Mouse (Mus musculus): ENCODE measurements at regions not wholly inside any gene's neighbourhood (a gene's known extent, or its start where the extent isn't known, plus 50 kb on each side); places are given as distances from the start of the nearest gene placed in this dataset.

DNA sequence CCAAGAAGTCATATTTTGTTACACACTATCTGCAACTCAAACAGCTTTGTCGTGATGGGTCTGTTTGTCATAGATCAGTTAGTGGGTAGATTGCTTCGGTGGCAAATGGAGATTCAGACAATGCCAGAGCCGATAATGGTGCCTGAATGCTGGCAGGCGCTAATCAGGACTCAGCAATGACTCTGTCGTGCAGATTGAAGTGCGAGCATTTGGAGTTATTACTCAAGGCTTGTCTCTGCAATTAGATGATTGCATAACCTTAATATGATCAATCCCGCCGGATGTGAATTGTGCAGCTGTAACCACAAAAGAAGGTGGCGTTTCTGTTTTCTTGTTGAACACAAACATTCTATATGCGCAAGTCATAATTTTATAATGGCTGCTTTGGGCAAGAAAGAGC lies 88.8 kb upstream of the Mafb start:
- Histone ChIP-seq H3K4me1 (peaks cover 18% of the 10 kb centered on the region), H3K36me3 (no peaks in the 10 kb centered on the region), H3K9me3 (no peaks in the 10 kb centered on the region), H3K4me3 (no peak overlapping the region), H3K4me2 (replicated peaks) (no peak overlapping the region), H3K9ac (replicated peaks) (no peak overlapping the region), H3K27me3 (no peaks in the 10 kb centered on the region), H3K27ac (replicated peaks) (no peak overlapping the region)
- 86% methylated on average over 10 of the region's 10 CpGs for WGBS
- no peak for ATAC-seq (ENCODE audit: low FRiP score, low read depth)

DNA sequence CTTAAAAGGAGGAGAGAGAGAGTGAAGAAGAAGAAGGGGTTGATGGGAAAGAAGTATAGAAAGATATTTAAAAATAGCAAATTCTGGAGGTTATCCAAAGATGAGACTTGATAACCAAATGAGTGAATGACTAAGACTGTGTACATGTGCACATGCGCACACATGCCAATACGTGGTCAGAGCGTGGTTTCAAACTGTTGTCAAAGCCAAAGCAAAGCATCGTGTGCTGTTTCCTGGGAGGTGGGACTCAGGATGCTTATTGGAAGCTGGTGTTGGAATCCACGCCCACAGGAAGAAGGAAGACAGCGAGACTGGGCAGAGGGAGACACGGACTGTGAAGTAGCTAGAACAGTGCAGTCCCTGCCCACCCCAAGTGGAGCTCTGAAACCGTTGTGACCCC lies 89.8 kb upstream of the Mafb start:
- no peak for ATAC-seq (ENCODE audit: low FRiP score, low read depth)
- H3K36me3 ChIP-seq: no peaks in the 10 kb centered on the region
- WGBS: 84% methylated on average over 8 of the region's 8 CpGs
- H3K27ac ChIP-seq (replicated peaks): no peak overlapping the region
- H3K4me2 ChIP-seq (replicated peaks): no peak overlapping the region
- H3K9ac ChIP-seq (replicated peaks): no peak overlapping the region
- no peaks in the 10 kb centered on the region for H3K9me3 ChIP-seq
- no peak overlapping the region for H3K4me3 ChIP-seq
- no peaks in the 10 kb centered on the region for H3K27me3 ChIP-seq
- H3K4me1 ChIP-seq: peaks cover 8% of the 10 kb centered on the region

DNA sequence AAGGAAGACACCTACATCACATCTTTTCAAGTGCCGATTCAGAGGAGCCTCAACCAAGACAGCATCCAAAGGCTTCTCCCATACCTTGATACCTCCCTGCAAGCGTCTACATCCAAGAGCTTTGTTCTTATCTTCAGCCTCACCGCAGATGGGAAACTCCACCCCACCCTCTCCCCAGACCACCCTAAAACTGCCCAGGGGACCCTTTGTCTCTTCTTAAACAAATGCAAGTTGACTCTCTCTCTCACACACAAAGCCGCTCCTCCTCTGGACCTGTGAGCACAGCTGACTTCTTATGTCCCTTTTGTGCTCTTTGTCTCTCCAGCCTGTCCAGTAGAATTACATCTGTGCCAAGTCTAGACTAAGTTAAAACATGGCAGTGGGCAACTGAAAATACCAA lies 104.7 kb upstream of the Mafb start:
- no peak for ATAC-seq (ENCODE audit: low FRiP score, low read depth)

DNA sequence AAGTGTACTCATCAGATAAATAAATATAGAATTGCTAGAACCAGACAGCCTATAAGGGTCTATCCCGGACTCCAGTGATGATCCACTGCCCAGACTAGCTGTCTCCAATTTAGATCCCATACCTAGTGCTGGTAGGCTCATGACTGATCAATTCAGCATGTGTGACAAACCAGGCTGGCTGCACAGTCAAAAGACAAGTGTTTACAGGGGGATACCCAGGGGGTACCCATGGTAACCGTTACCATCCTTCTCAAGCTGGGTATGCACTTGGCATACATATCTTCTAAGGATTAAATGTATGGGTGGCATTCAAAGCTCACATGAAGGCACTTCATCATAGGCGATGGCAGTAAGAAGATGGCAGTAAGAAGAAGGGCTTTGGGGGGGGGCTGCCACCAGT lies 109.3 kb upstream of the Mafb start:
- Histone ChIP-seq H3K4me2 (replicated peaks) (no peak overlapping the region), H3K27me3 (no peaks in the 10 kb centered on the region), H3K9me3 (no peaks in the 10 kb centered on the region), H3K4me3 (no peak overlapping the region), H3K4me1 (peaks cover 5% of the 10 kb centered on the region; the same call in 1 of the 2 replicates), H3K9ac (replicated peaks) (no peak overlapping the region), H3K27ac (replicated peaks) (no peak overlapping the region), H3K36me3 (no peaks in the 10 kb centered on the region)
- no peak for ATAC-seq (ENCODE audit: low FRiP score, low read depth)
- 87% methylated on average over 3 of the region's 3 CpGs for WGBS

More for the DNA sequence above, 104.7 kb upstream of the Mafb start:
- H3K9me3 ChIP-seq: no peaks in the 10 kb centered on the region
- H3K36me3 ChIP-seq: no peaks in the 10 kb centered on the region
- no peak overlapping the region for H3K4me2 ChIP-seq (replicated peaks)
- H3K4me1 ChIP-seq: peaks cover 5% of the 10 kb centered on the region; the same call in 1 of the 2 replicates
- H3K4me3 ChIP-seq: no peak overlapping the region
- 44% methylated on average over 4 of the region's 4 CpGs for WGBS
- H3K27ac ChIP-seq (replicated peaks): no peak overlapping the region
- H3K27me3 ChIP-seq: no peaks in the 10 kb centered on the region
- H3K9ac ChIP-seq (replicated peaks): no peak overlapping the region

DNA sequence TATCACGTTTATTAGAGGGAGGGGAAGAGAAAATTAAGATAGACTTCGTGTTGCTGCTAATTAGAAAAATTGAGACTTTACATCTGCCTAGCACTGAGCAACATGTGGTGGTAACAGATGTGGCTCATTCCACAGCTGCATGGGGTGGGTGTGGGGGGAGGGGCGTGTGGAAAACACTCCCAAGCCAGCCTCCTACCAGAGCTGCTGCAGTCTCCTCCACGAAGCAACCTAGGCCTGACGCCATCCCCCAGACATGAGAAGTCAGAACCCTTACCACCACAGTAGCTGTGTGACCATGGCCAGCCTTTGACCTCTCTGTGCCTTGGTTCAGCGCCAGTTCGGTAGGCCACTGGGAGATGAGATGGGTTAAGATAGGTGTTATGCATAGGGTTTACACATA lies 112.4 kb upstream of the Mafb start:
- no peaks in the 10 kb centered on the region for H3K36me3 ChIP-seq
- no peaks in the 10 kb centered on the region for H3K27me3 ChIP-seq
- no peak overlapping the region for H3K27ac ChIP-seq (replicated peaks)
- H3K4me2 ChIP-seq (replicated peaks): no peak overlapping the region
- H3K9ac ChIP-seq (replicated peaks): no peak overlapping the region
- no peak overlapping the region for H3K4me3 ChIP-seq
- H3K9me3 ChIP-seq: no peaks in the 10 kb centered on the region
- ATAC-seq (ENCODE audit: low FRiP score, low read depth): no peak
- 72% methylated on average over 7 of the region's 7 CpGs for WGBS
- H3K4me1 ChIP-seq: no peaks in the 10 kb centered on the region

DNA sequence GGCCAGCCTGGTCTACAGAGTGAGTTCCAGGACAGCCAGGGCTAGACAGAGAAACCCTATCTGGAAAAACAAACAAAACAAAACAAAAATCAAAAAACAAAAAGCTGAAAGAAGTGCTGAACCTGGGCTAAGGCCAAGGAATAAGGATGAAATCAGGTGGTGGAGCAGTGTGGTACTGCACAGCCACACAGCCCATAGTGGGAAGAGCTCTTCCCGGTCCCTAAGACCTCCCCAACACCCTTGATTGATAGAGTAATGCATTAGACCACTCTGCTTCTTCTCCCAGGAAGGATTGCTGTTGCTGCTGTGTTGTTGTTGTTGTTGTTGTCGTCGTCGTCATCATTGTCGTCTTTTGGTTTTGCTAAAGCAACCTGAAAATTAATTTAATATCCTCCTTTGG lies 118.2 kb upstream of the Mafb start:
- Histone ChIP-seq H3K4me1 (no peaks in the 10 kb centered on the region), H3K36me3 (no peaks in the 10 kb centered on the region), H3K27ac (replicated peaks) (no peak overlapping the region), H3K9ac (replicated peaks) (no peak overlapping the region), H3K27me3 (no peaks in the 10 kb centered on the region; the same call in 1 of the 2 replicates), H3K9me3 (no peaks in the 10 kb centered on the region), H3K4me2 (replicated peaks) (no peak overlapping the region), H3K4me3 (no peak overlapping the region)
- WGBS: 84% methylated on average over 5 of the region's 5 CpGs
- ATAC-seq (ENCODE audit: low FRiP score, low read depth): peak; percentile 47; the same call in 1 of the 2 replicates

GRCm38 (mm10) chr2:160485515-160485914 lies 118.7 kb upstream of the Mafb start:
- Histone ChIP-seq H3K4me1 (no peaks in the 10 kb centered on the region), H3K4me3 (no peak overlapping the region), H3K27ac (replicated peaks) (no peak overlapping the region), H3K9ac (replicated peaks) (no peak overlapping the region), H3K9me3 (no peaks in the 10 kb centered on the region), H3K4me2 (replicated peaks) (no peak overlapping the region), H3K27me3 (no peaks in the 10 kb centered on the region; the same call in 1 of the 2 replicates), H3K36me3 (no peaks in the 10 kb centered on the region)
- ATAC-seq (ENCODE audit: low FRiP score, low read depth): peak; percentile 38; the same call in 1 of the 2 replicates
- WGBS: 37% methylated on average over 5 of the region's 5 CpGs

DNA sequence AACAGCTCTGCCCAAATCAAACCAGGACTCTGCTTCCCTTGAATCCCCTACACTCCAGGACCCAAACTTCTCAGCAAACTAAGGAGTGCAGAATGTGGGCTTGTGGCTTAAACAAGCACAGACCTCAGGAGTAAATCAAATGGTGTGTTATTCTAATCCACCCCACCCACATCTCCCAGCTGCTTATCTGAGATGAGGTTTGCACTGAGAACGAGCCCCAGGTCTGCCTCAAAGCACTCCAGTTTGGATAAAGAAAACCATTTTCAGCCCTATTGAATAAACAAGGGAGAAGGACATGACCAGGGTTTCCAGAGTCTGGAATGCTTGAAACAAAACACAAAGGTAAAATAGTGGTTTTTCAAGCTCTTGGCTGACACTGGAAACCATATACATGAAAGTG lies 132.9 kb upstream of the Mafb start:
- no peak for ATAC-seq (ENCODE audit: low FRiP score, low read depth)
- no peak overlapping the region for H3K4me2 ChIP-seq (replicated peaks)
- peaks cover 22% of the 10 kb centered on the region for H3K4me1 ChIP-seq

GRCm38 (mm10) chr2:160502901-160503300 lies 136.0 kb upstream of the Mafb start:
- Histone ChIP-seq H3K27me3 (peaks cover 6% of the 10 kb centered on the region; the same call in 1 of the 2 replicates), H3K9ac (replicated peaks) (no peak overlapping the region), H3K4me3 (no peak overlapping the region), H3K27ac (replicated peaks) (no peak overlapping the region), H3K4me2 (replicated peaks) (no peak overlapping the region), H3K9me3 (no peaks in the 10 kb centered on the region), H3K36me3 (no peaks in the 10 kb centered on the region), H3K4me1 (peaks cover 28% of the 10 kb centered on the region)
- WGBS: 96% methylated on average over 2 of the region's 2 CpGs
- ATAC-seq (ENCODE audit: low FRiP score, low read depth): no peak

More for the DNA sequence above, 132.9 kb upstream of the Mafb start:
- Histone ChIP-seq H3K9ac (replicated peaks) (no peak overlapping the region), H3K36me3 (no peaks in the 10 kb centered on the region), H3K27ac (replicated peaks) (no peak overlapping the region), H3K9me3 (no peaks in the 10 kb centered on the region), H3K4me3 (no peak overlapping the region), H3K27me3 (peaks cover 8% of the 10 kb centered on the region; the same call in 1 of the 2 replicates)
- WGBS: 43% methylated on average over 1 of the region's 1 CpGs

GRCm38 (mm10) chr2:160503597-160504393 lies 136.9 kb upstream of the Mafb start:
- H3K4me1 ChIP-seq: peaks cover 33% of the 10 kb centered on the region
- no peak overlapping the region for H3K9ac ChIP-seq (replicated peaks)
- no peak for ATAC-seq (ENCODE audit: low FRiP score, low read depth)
- H3K4me2 ChIP-seq (replicated peaks): no peak overlapping the region
- no peak overlapping the region for H3K27ac ChIP-seq (replicated peaks)
- H3K36me3 ChIP-seq: no peaks in the 10 kb centered on the region
- H3K4me3 ChIP-seq: no peak overlapping the region
- WGBS: 54% methylated on average over 16 of the region's 16 CpGs
- H3K27me3 ChIP-seq: peaks cover 5% of the 10 kb centered on the region; the same call in 1 of the 2 replicates
- no peaks in the 10 kb centered on the region for H3K9me3 ChIP-seq

DNA sequence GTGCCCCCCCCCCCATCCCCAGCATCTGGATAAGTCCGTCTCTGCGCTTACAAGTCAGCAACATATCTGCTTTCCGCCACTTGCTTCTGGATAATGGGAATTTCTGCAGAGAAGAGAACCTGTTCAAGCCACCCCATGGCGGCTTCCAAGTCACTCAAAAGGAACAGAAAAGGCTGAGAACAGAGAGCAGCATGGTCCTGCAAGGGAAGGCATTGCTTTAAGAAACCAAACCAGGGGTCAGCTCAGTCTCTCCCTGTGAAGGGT lies 137.5 kb upstream of the Mafb start:
- Histone ChIP-seq H3K36me3 (no peaks in the 10 kb centered on the region), H3K9ac (replicated peaks) (no peak overlapping the region), H3K4me2 (replicated peaks) (no peak overlapping the region), H3K27me3 (peaks cover 5% of the 10 kb centered on the region; the same call in 1 of the 2 replicates), H3K9me3 (no peaks in the 10 kb centered on the region), H3K4me1 (peaks cover 32% of the 10 kb centered on the region), H3K27ac (replicated peaks) (no peak overlapping the region), H3K4me3 (no peak overlapping the region)
- WGBS: 63% methylated on average over 4 of the region's 4 CpGs
- no peak for ATAC-seq (ENCODE audit: low FRiP score, low read depth)

DNA sequence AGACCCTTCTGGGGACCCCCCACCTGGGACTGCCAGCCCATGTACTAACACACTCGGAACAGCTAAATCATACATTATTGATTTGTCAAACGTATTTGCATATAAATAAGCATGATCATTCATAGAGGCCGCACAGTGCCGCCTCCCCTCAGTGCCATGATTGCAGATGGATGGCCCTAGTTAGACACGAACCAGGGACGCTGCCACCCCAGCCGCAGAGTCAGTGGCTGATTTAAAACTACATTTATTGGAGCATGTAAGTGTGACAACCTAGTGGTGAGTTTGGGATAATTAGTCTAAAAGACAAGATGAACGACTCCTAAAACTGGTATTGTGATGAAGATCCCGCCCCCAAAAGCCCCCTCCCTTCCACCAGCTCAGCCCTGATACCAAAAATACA lies 138.3 kb upstream of the Top1 start:
- Histone ChIP-seq H3K9me3 (no peaks in the 10 kb centered on the region), H3K27ac (replicated peaks) (0 out of 2 replicates have a peak overlapping the region, but pooled peaks have one; percentile 69)
- WGBS: 50% methylated on average over 9 of the region's 9 CpGs

More for the DNA sequence above, 138.3 kb upstream of the Top1 start:
- Histone ChIP-seq H3K4me3 (no peak overlapping the region), H3K9ac (replicated peaks) (no peak overlapping the region), H3K27me3 (no peaks in the 10 kb centered on the region), H3K4me1 (peaks cover 32% of the 10 kb centered on the region), H3K4me2 (replicated peaks) (no peak overlapping the region; the same call in 1 of the 2 replicates), H3K36me3 (no peaks in the 10 kb centered on the region)
- no peak for ATAC-seq (ENCODE audit: low FRiP score, low read depth)
